Mouse (Mus musculus) embryo, embryonic 11 days (tissue): ENCODE data around the gene Bloc1s4.

Experiments used
- DNase-seq: peaks from one replicate; pipeline ENCODE4 v3.0.0-alpha.2; 2015

The Bloc1s4 gene

GRCm38 (mm10) chr5:36714832-36715231 is 33.6 kb downstream of the Bloc1s4 start:
- no peak for DNase-seq

- no peak for DNase-seq
These were observed 34.8 kb downstream of the Bloc1s4 start for GRCm38 (mm10) chr5:36713693-36714092.

GRCm38 (mm10) chr5:36712553-36713534 is 35.6 kb downstream of the Bloc1s4 start:
- DNase-seq, result peak; percentile 82

- no peak for DNase-seq
These were observed 36.6 kb downstream of the Bloc1s4 start for GRCm38 (mm10) chr5:36711863-36712262.

DNA sequence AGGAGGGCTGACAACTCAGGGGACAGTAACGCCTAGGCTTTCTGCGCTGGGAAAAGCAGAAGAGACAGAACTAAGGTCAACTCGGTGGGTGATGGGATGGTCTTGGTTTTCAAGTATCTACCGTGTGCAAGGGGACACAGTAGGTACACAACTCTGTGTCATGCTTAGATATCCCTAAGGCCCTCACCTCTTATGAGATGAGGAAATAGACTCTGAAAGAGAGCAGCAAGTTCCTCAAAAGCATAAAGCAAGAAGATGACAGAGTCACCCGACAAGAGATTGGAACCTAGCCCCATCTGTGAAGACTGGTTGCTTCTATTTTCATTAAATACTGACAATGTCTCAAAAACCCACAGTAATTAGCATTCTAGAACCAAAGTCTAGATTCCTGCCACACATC is 42.7 kb downstream of the Bloc1s4 start:
- no peak for DNase-seq

GRCm38 (mm10) chr5:36705390-36705789 is 43.1 kb downstream of the Bloc1s4 start:
- no peak for DNase-seq

- no peak for DNase-seq
These were observed 43.8 kb downstream of the Bloc1s4 start for GRCm38 (mm10) chr5:36704684-36705083.

DNA sequence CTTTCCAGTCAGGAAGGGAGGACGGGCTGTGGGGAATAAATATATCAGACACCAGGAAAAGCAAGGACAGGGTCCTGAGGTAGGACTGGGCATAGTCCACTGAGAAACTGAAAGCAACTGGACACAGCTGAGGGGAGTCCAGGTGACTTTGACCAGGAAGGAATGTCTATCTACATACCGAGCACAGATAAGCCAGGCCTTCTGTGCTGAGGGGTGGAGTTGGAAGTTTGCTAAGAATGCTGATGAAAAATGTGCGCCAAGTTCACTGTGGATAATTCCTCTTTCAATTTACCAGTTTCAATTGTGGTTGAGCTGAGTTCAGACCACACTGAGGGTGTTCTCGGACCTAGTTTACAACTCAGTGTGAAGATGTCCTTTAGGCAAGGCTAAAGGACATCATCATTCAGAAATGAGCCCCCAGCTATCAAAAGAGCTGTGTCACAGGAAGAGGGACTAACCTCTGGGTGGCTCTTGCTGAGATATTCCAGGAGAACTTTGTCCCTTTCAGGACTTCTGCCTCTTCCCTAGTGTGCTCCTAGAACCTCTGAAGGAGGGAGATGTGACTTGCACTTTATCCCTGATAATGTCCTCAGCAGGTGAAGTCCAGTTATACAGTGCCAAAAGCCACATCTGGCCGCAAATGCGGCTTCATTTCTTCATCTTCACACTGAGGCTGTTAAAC is 47.4 kb downstream of the Bloc1s4 start:
- DNase-seq, result no peak

DNA sequence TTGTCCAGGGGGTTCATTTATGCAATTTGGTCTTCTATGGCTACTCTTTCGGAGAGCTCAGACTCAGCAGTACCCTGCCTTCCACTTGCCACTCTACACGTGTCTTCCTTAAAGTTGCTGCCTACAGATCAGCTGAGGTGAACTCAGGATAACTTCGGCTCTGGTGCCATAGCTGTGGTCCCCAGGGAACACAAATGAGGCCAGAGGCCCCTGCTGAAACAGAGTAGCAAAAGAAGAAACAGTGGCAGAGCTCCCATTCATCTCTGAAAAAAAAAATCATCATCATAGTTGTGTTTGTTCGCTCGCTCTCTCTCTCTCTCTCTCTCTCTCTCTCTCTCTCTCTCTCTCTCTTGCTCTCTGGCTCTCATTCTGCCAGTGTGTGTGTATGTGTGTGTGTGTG is 49.8 kb downstream of the Bloc1s4 start:
- DNase-seq, result no peak

- no peak for DNase-seq
These were observed 50.3 kb downstream of the Bloc1s4 start for GRCm38 (mm10) chr5:36698067-36698670.
